Mouse (Mus musculus): ENCODE results near the gene Dok4. TPM values are rescaled to one million over a fixed set of nuclear protein-coding genes. Genes with fewer than 3 reads are reported as not detected.

Dok4 gene
- polyA plus RNA-seq (2014; fragmentation: Illumina TruSeq; extraction: RNeasy Lipid Tissue Mini Kit (QIAGEN cat#74804); ENCODE audit: low read depth, low replicate concordance) = 13.7 TPM

GRCm38 (mm10) chr8:94876197-94876730 lies at the start of gene Dok4:
Gene Dok4 (minus strand): TSS chr8:94876330.

GRCm38 (mm10) chr8:94923405-94923804 lies 47.3 kb upstream of the Dok4 start, which contains the start of gene Adgrg5:
Gene Adgrg5 (plus strand): TSS chr8:94923694.

GRCm38 (mm10) chr8:94917851-94918495 lies 41.8 kb upstream of the Dok4 start, which contains the start of gene Ccdc102a:
Gene Ccdc102a (minus strand): TSS chr8:94918098.

GRCm38 (mm10) chr8:94857346-94858173 lies 18.6 kb downstream of the Dok4 start, which contains the start of gene Polr2c:
Gene Polr2c (plus strand): TSS chr8:94857450.

DNA sequence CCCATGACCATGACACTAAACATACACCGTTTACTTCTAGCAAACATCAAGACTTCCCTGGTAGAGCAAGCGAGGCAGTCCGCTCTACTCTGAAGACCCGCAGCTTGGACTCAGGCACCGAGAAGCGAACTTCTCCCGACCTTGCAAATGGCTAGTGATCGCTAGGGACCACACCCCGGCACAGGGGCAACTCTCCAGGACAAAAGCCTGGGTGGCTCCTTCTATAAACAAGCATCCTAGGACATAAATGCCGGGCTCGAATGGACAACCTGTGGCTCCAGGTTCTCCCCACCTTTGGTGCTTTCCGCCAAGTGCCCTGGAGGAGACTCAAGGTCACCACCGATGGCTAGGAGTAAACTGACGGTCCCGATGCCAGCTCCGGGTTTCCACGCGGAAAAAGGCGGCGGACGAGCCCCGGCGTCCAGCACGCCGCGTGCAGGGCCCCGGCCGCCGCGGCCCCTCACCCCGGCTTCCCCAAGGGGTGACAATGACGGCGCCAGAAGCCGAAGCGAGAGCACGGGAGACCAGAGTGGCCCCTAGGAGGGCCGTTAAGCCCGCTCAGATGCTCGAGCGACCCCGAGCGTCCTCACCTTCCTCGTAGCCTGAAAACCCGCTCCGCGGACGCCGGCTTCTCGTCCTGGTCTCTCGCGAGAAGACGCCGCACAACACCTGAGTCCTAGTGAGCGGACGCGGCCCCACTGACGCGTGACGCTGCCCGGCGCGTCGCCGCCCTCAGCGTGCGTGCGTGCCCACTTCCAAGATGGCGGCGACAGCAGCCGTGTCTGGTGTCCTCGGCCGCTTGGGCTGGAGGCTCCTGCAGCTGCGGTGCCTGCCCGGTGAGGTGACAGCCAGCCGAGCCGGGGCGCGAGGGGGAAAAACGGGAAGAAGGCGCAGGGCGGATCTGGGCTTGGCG lies 38.2 kb downstream of the Dok4 start, which contains the start of the genes Coq9 and Ciapin1:
TSS of gene Coq9 (plus strand) at position 660 of the 913 bp plus-strand sequence.
TSS of gene Ciapin1 (minus strand) at position 697 of the 913 bp plus-strand sequence.

Other genes with a start within 250 kb of the Dok4 start
- 245 TPM for gene Arl2bp, start 209.7 kb downstream of the Dok4 start, polyA plus RNA-seq (2014; fragmentation: Illumina TruSeq; extraction: RNeasy Lipid Tissue Mini Kit (QIAGEN cat#74804); ENCODE audit: low read depth, low replicate concordance)
- gene Pllp, start 180.1 kb downstream of the Dok4 start, polyA plus RNA-seq (2014; fragmentation: Illumina TruSeq; extraction: RNeasy Lipid Tissue Mini Kit (QIAGEN cat#74804); ENCODE audit: low read depth, low replicate concordance) = 18.7 TPM
- 2.3 TPM for gene Ccl22, start 130.7 kb downstream of the Dok4 start, polyA plus RNA-seq (2014; fragmentation: Illumina TruSeq; extraction: RNeasy Lipid Tissue Mini Kit (QIAGEN cat#74804); ENCODE audit: low read depth, low replicate concordance)
- gene Cx3cl1, start 104.3 kb downstream of the Dok4 start, polyA plus RNA-seq (2014; fragmentation: Illumina TruSeq; extraction: RNeasy Lipid Tissue Mini Kit (QIAGEN cat#74804); ENCODE audit: low read depth, low replicate concordance) = 5.1 TPM
- not detected for gene Ccl17, start 65.9 kb downstream of the Dok4 start, polyA plus RNA-seq (2014; fragmentation: Illumina TruSeq; extraction: RNeasy Lipid Tissue Mini Kit (QIAGEN cat#74804); ENCODE audit: low read depth, low replicate concordance)
- gene Coq9, start 38.0 kb downstream of the Dok4 start, polyA plus RNA-seq (2014; fragmentation: Illumina TruSeq; extraction: RNeasy Lipid Tissue Mini Kit (QIAGEN cat#74804); ENCODE audit: low read depth, low replicate concordance) = 19.1 TPM
- gene Ciapin1, start 38.0 kb downstream of the Dok4 start, polyA plus RNA-seq (2014; fragmentation: Illumina TruSeq; extraction: RNeasy Lipid Tissue Mini Kit (QIAGEN cat#74804); ENCODE audit: low read depth, low replicate concordance) = 6.3 TPM
- gene Polr2c, start 18.9 kb downstream of the Dok4 start, polyA plus RNA-seq (2014; fragmentation: Illumina TruSeq; extraction: RNeasy Lipid Tissue Mini Kit (QIAGEN cat#74804); ENCODE audit: low read depth, low replicate concordance) = 4.5 TPM
- not detected for gene Ccdc102a, start 41.8 kb upstream of the Dok4 start, polyA plus RNA-seq (2014; fragmentation: Illumina TruSeq; extraction: RNeasy Lipid Tissue Mini Kit (QIAGEN cat#74804); ENCODE audit: low read depth, low replicate concordance)
- gene Adgrg5, start 47.4 kb upstream of the Dok4 start, polyA plus RNA-seq (2014; fragmentation: Illumina TruSeq; extraction: RNeasy Lipid Tissue Mini Kit (QIAGEN cat#74804); ENCODE audit: low read depth, low replicate concordance) = 0.19 TPM
- 2.4 TPM for gene Adgrg1, start 98.4 kb upstream of the Dok4 start, polyA plus RNA-seq (2014; fragmentation: Illumina TruSeq; extraction: RNeasy Lipid Tissue Mini Kit (QIAGEN cat#74804); ENCODE audit: low read depth, low replicate concordance)
- gene Adgrg3, start 141.4 kb upstream of the Dok4 start, polyA plus RNA-seq (2014; fragmentation: Illumina TruSeq; extraction: RNeasy Lipid Tissue Mini Kit (QIAGEN cat#74804); ENCODE audit: low read depth, low replicate concordance) = 1.2 TPM
- not detected for gene Drc7, start 178.8 kb upstream of the Dok4 start, polyA plus RNA-seq (2014; fragmentation: Illumina TruSeq; extraction: RNeasy Lipid Tissue Mini Kit (QIAGEN cat#74804); ENCODE audit: low read depth, low replicate concordance)
- 0.22 TPM for gene Katnb1, start 204.9 kb upstream of the Dok4 start, polyA plus RNA-seq (2014; fragmentation: Illumina TruSeq; extraction: RNeasy Lipid Tissue Mini Kit (QIAGEN cat#74804); ENCODE audit: low read depth, low replicate concordance)